Mouse (Mus musculus) spleen, postnatal 36 days (tissue): Measurements from ENCODE around the gene Rwdd3.

Experiments
- DNase-seq, 2 experiments: peaks; one replicate each; pipeline ENCODE4 v3.0.0; 2022; ENCODE audit warnings: low spot score in 2 of 2, mixed read lengths in 1 of 2

Rwdd3 gene

GRCm38 (mm10) chr3:121160424-121160823 lies 11.1 kb downstream of the Rwdd3 start:
- DNase-seq = peak in 1 of 2 experiments; percentile 2

- DNase-seq = peak; percentile 12 to 23
Observed at GRCm38 (mm10) chr3:121159566-121159965, 11.9 kb downstream of the Rwdd3 start.

DNA sequence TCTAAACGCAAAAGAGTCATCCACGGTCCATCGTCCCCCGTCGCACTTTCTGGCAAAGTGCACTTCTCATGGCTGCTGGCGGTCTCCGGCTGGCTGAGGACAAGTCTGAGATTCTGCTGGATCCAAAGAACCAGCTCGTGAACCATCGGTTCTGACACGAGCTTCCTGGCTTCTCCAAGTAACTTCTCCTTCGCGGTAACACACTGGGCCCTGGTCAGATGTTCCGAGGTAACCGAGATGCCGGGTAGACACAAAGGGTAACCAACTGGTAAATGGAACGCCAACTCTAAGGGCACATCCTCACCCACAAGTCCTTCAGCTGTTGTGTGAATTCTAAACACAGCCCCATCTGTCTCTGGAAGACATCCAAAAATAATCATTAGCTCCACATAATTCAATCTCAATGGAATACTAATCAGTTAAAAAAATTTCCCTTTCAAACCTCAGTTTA lies 12.6 kb downstream of the Rwdd3 start:
- DNase-seq = no peak

DNA sequence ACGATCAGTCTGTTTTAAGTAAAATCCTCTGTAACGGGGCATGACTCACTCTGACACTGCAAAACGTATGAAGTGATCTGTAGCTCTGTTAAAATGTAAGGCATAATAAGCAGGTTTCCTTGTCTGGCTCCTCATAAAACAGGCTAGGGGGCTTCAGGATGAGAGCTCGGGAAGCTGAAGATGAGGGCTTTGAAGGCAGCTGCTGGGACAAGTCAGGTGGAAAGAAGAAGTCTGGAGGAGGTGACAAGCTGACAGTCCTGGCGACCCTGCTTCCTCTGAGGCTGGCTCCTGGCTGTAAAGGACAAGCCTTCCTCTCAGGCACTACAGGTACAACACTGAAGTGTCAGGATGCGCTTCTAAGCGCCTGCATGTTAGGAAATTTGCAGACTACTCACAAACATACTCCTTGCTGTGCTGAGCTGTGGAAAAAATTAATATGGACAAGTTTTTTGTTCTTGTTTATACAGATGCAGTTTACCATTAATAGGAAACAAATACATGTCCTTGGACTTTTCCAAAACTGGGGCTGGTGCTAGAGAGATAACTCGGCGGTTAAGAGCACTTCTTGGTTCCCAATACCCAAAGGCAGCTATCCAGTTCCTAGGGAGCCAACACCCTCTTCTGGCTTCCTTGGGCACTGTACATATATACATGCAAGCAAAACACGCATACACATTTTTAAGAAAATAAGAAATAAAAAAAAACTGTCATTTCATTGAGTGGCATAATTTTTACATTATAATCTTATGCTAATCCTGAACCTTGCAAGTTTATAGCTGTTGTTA lies 13.8 kb downstream of the Rwdd3 start:
- no peak for DNase-seq

- no peak for DNase-seq
Observed at GRCm38 (mm10) chr3:121156451-121157186, 14.9 kb downstream of the Rwdd3 start.

GRCm38 (mm10) chr3:121156043-121156442 lies 15.5 kb downstream of the Rwdd3 start:
- no peak for DNase-seq

- DNase-seq = no peak
Observed at GRCm38 (mm10) chr3:121133937-121134336, 37.6 kb downstream of the Rwdd3 start.

DNA sequence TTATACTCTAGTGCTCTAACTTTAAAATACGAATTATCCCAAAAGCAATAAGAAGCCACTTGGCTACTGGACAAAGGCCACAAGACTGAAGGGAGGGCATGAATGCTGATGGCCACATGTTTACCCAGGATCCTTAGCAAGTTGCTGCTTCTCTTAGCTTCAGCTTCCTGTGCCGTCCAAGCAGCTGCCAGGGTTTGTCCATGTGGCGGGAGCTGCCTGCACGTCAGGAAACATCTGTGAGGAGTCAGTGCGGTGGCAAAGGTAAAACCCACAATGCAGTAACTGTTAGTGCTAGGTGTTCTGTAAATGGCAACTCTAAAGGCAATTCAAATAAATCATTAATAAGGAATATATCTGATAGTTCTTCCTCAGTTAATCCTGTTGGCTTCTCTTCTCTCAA lies 38.5 kb downstream of the Rwdd3 start:
- DNase-seq = no peak

GRCm38 (mm10) chr3:121127171-121127570 lies 44.3 kb downstream of the Rwdd3 start:
- no peak for DNase-seq

- no peak for DNase-seq
Observed at GRCm38 (mm10) chr3:121126476-121126875, 45.0 kb downstream of the Rwdd3 start.

GRCm38 (mm10) chr3:121121072-121121471 lies 50.4 kb downstream of the Rwdd3 start:
- no peak for DNase-seq

DNA sequence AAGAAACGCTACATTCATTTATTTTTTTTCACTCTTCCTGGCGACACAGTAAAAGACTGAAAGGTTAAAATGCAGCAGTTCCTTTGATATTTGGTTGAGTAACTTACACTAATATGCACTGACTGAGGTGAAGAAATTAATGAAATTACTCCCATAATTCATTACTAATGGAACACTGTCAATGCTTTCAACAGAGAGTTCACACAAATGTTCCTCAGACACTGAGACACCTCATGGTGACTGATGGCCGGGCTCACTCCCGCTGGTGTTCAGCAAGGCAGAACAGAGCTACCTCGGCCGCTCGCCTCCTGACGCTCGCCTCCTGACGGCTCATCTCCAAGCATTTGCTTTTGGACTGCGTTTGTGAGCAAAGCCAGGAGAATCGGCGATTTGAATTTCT lies 54.9 kb downstream of the Rwdd3 start:
- no peak for DNase-seq

DNA sequence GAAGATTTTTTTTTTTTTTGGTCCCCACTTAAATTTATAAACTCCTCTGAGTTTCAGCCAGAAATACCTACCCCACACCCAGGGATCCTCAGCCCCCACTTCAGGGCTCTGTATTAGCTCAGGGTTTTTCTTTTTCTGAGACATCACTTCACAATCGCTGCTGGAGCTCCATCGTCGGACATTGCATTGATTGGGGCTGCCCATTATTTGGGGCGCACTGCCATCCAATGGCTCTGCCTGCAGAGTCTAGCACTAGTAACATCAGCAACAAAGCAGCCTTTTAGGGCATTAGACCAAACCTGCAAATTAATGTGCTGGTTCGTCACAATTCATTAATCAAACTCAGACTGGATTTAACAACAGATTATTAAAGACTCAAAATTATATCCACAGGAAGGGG lies 55.4 kb downstream of the Rwdd3 start:
- DNase-seq = no peak

GRCm38 (mm10) chr3:121111068-121111467 lies 60.4 kb downstream of the Rwdd3 start:
- no peak for DNase-seq

GRCm38 (mm10) chr3:121110430-121110829 lies 61.1 kb downstream of the Rwdd3 start:
- DNase-seq = no peak

DNA sequence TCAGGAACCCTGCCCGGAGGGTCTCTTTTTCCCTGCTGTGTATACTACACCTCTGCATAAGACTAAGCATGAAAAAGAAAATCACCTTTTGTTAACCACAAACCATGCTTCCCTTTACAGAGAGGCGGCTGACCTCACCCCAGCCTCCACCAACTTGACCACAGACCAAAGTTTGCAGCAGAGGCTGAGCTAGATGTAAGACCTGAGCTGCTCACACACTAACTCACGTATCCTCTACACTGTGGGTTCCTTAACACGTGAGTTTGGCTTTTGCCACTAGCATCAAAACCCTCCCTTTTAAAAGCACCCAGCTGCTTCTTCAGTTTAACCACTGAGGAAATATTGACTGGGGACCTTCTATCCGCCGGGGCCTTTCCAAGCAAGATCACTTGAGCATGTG lies 64.0 kb downstream of the Rwdd3 start:
- no peak for DNase-seq

DNA sequence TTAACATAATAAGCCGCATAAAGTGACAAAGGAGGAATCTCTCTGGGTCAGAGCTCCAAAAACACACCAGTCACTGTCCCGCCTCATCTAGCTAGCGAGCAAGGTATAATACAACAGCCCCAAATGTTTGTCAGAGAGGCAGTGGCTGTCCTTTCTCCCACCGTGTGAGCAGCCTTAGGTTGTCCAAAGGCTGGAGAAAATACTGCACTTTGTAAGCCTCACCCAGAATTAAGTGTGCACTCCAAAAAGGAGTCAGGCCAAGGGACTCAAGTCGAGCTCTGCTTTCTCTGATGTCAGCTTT lies 66.1 kb downstream of the Rwdd3 start:
- no peak for DNase-seq
